Mouse (Mus musculus): ENCODE data around the gene Ngfr. TPM values are rescaled to one million over a fixed set of nuclear protein-coding genes. Genes with fewer than 3 reads are reported as not detected.
"Not testable (repeated sequence)": the region's sequence is repeated elsewhere in the genome, so short reads cannot be mapped to it uniquely, and the experiment has no call there.

The Ngfr gene
- total RNA-seq (2017): not detected in 2 replicates

DNA sequence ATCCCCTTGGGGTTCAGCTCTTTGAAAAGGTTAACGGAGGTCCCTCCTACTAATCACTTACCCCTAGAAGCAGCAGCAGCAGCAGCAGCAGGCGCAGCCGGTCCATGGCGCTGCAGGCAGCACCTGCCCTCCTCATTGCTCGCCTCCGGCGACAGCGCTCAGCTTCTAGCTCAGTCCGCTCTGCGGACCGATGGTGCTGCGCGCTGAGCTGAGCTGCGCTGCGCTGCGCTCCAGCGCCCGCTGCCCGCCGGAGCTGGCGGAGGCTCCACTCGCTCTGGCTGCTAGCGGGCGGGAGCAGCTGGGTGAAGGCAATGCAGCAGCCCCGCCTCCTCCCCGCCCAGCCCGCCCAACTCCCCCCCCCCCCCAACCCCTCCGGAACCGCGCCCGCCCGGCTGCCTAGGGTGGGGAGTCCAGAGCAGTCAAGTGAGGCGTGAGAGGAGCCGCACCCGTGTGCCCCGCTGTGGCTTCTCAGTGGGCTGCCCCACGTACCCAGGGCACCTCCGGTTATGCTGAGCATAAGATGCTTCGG is at the start of gene Ngfr:
Gene Ngfr, minus strand, starts transcription at position 313 of the 529 bp plus-strand sequence.
- ATAC-seq (replicated peaks in 1 of 2; ENCODE audit: insufficient read depth in 1 of 2, low FRiP score in 2 of 2, low TSS enrichment in 1 of 2, low read depth in 1 of 2, poor library complexity in 2 of 2, severe bottlenecking in 2 of 2): peak in 1 of 2 experiments; percentile 30; a peak in 2 of 4 replicates

GRCm38 (mm10) chr11:95635030-95635429 is 47.5 kb upstream of the Ngfr start:
- peak in 1 of 2 experiments; percentile 25; a peak in 1 of 4 replicates for ATAC-seq (replicated peaks in 1 of 2; ENCODE audit: insufficient read depth in 1 of 2, low FRiP score in 2 of 2, low TSS enrichment in 1 of 2, low read depth in 1 of 2, poor library complexity in 2 of 2, severe bottlenecking in 2 of 2)

DNA sequence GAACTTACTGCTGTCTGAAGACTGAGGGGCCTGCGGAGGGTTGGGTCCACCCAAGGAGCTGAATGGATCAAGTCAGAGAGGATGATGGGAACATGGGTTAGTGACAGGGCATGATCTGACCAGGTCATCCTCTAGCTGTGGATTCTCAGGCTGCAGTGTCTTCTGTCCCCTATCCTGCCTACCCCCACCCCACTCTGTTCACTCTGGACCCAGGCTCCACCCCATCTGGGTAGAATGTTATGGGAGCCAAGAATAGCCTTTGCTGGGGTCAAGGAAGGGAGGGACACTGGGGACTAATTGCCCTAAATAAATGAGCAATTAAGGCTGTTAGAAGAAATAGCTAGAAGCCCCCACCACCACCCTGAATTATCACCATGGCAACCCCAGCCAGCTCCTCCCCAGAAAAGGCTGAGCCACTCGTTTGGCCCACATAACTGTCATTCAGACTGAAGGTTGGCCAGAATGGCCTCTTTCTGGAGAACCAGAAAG is 46.0 kb upstream of the Ngfr start:
- ATAC-seq (replicated peaks in 1 of 2; ENCODE audit: insufficient read depth in 1 of 2, low FRiP score in 2 of 2, low TSS enrichment in 1 of 2, low read depth in 1 of 2, poor library complexity in 2 of 2, severe bottlenecking in 2 of 2): no peak

DNA sequence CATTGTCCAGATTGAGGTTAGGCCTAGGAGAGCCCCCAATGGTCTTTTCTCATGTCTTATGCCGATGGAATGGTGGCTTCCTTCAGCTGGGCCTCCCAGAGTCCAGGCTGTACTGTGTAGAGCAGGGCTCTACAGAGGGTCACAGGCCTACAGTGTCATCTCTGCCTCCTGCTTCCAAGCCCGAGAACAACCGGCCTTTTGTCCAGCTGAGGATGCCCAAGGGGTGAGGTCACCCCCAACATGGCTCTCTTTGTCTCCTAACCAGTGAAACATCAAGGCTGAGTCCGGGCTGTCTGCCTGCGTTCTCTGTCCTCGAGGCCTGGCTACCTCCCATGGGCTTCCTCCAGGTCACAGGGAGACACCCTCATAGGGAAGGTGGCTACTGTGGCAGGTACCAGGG is 44.9 kb upstream of the Ngfr start:
- no peak for ATAC-seq (replicated peaks in 1 of 2; ENCODE audit: insufficient read depth in 1 of 2, low FRiP score in 2 of 2, low TSS enrichment in 1 of 2, low read depth in 1 of 2, poor library complexity in 2 of 2, severe bottlenecking in 2 of 2)

DNA sequence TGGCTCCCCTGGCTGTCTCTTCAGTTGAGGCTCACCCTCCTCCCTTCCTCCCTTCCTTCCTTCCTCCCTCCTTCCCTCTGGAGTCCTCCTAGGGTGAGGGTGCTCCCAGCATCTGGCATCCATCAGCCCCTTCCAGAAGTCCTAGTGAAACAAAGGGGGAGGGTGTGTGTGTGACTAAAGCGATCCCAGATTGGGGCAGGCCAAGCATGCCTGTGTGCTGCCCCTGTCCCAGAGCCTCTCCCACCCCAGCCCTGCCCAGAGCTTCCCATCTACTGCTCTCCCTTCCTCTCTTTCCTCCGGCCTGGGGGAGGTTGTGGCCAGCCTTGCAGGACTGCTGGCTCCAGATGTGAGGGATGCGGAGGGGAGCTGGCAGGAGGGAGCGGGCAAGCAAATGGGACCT is 43.8 kb upstream of the Ngfr start:
- ATAC-seq (replicated peaks in 1 of 2; ENCODE audit: insufficient read depth in 1 of 2, low FRiP score in 2 of 2, low TSS enrichment in 1 of 2, low read depth in 1 of 2, poor library complexity in 2 of 2, severe bottlenecking in 2 of 2): no peak

DNA sequence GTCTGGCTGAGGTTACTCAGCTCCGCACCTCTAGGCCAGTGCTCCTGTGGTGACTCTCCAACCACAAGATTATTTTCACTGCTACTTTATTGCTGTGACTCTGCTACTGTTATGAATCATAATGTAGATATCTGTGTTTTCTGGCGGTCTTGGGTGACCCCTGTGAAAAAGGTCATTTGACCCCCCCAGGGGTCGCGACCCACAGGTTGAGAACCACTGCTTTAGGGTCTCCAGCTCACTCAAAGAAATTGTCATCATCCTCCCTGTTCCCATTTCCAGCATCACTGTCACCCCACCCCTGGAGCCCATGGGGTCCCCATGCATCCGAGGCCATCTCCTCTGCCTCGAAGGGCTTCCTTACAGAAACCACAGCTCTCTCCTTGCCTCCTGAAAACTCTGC is 43.0 kb upstream of the Ngfr start:
- no peak for ATAC-seq (replicated peaks in 1 of 2; ENCODE audit: insufficient read depth in 1 of 2, low FRiP score in 2 of 2, low TSS enrichment in 1 of 2, low read depth in 1 of 2, poor library complexity in 2 of 2, severe bottlenecking in 2 of 2)

- ATAC-seq (replicated peaks in 1 of 2; ENCODE audit: insufficient read depth in 1 of 2, low FRiP score in 2 of 2, low TSS enrichment in 1 of 2, low read depth in 1 of 2, poor library complexity in 2 of 2, severe bottlenecking in 2 of 2): no peak
Measured at GRCm38 (mm10) chr11:95622426-95622825, 34.9 kb upstream of the Ngfr start.

- ATAC-seq (replicated peaks in 1 of 2; ENCODE audit: insufficient read depth in 1 of 2, low FRiP score in 2 of 2, low TSS enrichment in 1 of 2, low read depth in 1 of 2, poor library complexity in 2 of 2, severe bottlenecking in 2 of 2): no peak
Measured at GRCm38 (mm10) chr11:95621541-95622130, 34.1 kb upstream of the Ngfr start.

DNA sequence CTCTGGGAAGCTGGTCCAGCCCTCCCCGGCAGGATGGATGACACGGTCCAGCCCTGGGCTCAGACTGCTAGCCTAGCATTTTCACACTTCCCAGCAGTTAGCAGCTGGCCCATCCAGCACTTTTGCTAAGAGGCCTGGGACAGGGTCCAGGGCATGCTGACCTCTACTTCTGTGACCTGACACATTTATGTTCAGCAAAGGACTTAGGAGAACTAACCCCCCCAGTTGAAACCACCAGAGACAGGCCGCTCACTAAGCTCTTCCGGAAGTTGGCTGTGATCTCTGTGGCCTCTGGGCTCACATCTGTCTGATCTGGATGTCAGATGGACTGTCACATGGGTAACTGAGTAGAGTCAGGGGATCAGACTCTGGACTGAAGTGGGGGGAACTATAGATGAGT is 33.5 kb upstream of the Ngfr start:
- ATAC-seq (replicated peaks in 1 of 2; ENCODE audit: insufficient read depth in 1 of 2, low FRiP score in 2 of 2, low TSS enrichment in 1 of 2, low read depth in 1 of 2, poor library complexity in 2 of 2, severe bottlenecking in 2 of 2): no peak

GRCm38 (mm10) chr11:95619886-95620444 is 32.4 kb upstream of the Ngfr start:
- no peak for ATAC-seq (replicated peaks in 1 of 2; ENCODE audit: insufficient read depth in 1 of 2, low FRiP score in 2 of 2, low TSS enrichment in 1 of 2, low read depth in 1 of 2, poor library complexity in 2 of 2, severe bottlenecking in 2 of 2)

DNA sequence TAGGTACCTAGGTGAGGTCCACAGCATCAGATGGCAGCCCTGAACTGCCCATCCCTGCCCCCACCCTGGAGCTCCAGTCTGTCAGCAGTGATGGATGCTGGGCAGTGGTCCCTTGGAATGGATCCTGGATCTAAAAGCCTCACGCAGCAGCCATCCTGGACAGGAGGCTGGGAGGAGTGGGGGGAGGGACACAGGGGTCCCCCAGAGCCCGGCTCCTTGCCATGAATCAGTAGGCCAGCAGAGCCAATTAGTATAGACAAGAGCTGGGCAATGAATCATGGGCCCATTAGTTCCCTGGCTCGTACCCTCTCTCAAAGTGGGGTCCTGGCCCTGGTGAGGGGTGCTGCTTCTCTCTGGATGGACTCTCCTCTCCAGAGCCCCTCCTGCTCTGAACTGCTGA is 31.5 kb upstream of the Ngfr start:
- no peak for ATAC-seq (replicated peaks in 1 of 2; ENCODE audit: insufficient read depth in 1 of 2, low FRiP score in 2 of 2, low TSS enrichment in 1 of 2, low read depth in 1 of 2, poor library complexity in 2 of 2, severe bottlenecking in 2 of 2)

- no peak for ATAC-seq (replicated peaks in 1 of 2; ENCODE audit: insufficient read depth in 1 of 2, low FRiP score in 2 of 2, low TSS enrichment in 1 of 2, low read depth in 1 of 2, poor library complexity in 2 of 2, severe bottlenecking in 2 of 2)
Measured at GRCm38 (mm10) chr11:95617785-95618465, 30.4 kb upstream of the Ngfr start.

DNA sequence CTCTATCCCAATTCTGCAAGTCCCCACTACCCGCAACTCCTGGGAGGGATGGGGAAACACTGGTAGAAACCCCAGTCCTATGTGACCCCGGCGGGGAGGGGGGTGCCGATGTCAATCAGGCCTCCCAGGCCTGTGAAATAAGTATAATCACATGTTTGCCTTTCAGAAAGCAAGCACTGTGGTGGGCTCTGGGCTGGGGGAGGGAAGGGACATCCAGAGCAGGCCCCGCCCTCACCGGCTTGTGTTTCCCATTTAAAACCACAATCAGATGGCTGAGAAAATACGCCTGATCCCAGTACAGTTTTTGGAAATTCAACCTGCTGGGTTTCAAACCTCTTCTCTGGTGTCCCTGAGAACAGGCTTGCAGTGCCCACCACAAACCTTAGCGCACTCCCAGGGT is 27.2 kb upstream of the Ngfr start:
- ATAC-seq (replicated peaks in 1 of 2; ENCODE audit: insufficient read depth in 1 of 2, low FRiP score in 2 of 2, low TSS enrichment in 1 of 2, low read depth in 1 of 2, poor library complexity in 2 of 2, severe bottlenecking in 2 of 2): no peak

- ATAC-seq (replicated peaks in 1 of 2; ENCODE audit: insufficient read depth in 1 of 2, low FRiP score in 2 of 2, low TSS enrichment in 1 of 2, low read depth in 1 of 2, poor library complexity in 2 of 2, severe bottlenecking in 2 of 2): no peak
Measured at GRCm38 (mm10) chr11:95611283-95611682, 23.7 kb upstream of the Ngfr start.

GRCm38 (mm10) chr11:95610391-95610902 is 22.9 kb upstream of the Ngfr start:
- no peak for ATAC-seq (replicated peaks in 1 of 2; ENCODE audit: insufficient read depth in 1 of 2, low FRiP score in 2 of 2, low TSS enrichment in 1 of 2, low read depth in 1 of 2, poor library complexity in 2 of 2, severe bottlenecking in 2 of 2)

GRCm38 (mm10) chr11:95609924-95610323 is 22.4 kb upstream of the Ngfr start:
- ATAC-seq (replicated peaks in 1 of 2; ENCODE audit: insufficient read depth in 1 of 2, low FRiP score in 2 of 2, low TSS enrichment in 1 of 2, low read depth in 1 of 2, poor library complexity in 2 of 2, severe bottlenecking in 2 of 2): no peak

- ATAC-seq (replicated peaks in 1 of 2; ENCODE audit: insufficient read depth in 1 of 2, low FRiP score in 2 of 2, low TSS enrichment in 1 of 2, low read depth in 1 of 2, poor library complexity in 2 of 2, severe bottlenecking in 2 of 2): not testable (repeated sequence)
Measured at GRCm38 (mm10) chr11:95607286-95607685, 19.8 kb upstream of the Ngfr start.

Measured in hematopoietic stem cell, adult 5-6 weeks (primary cell).